Mouse (Mus musculus) limb, embryonic 14.5 days (tissue): ENCODE measurements around the gene Uggt1. TPM values are rescaled to one million over a fixed set of nuclear protein-coding genes. Genes with fewer than 3 reads are reported as not detected.

Experiments
- ATAC-seq: fragments of 200-750 bp; cut with Nextera tagmentation; 2 replicates; pipeline ENCODE4 v1.8.0; 2017; ENCODE audit warnings: low read depth, moderate number of reproducible peaks, moderate TSS enrichment; ENCODE audit not compliant: low FRiP score
- DNase-seq: peaks from one replicate; pipeline ENCODE4 v3.0.0-alpha.2; 2015; ENCODE audit warnings: low spot score
- H3K27ac ChIP-seq: fragments of 300-500 bp; sonication (generic); replicated peaks from 2 replicates; pipeline ENCODE4 v1.5.1; 2014; ENCODE audit warnings: low read depth, mild to moderate bottlenecking, low read length, moderate library complexity, mixed read lengths
- H3K27me3 ChIP-seq: fragments of 300-500 bp; sonication (generic); 2 replicates; pipeline ENCODE4 v1.6.1; 2014; ENCODE audit warnings: low read length, mixed read lengths; ENCODE audit not compliant: control insufficient read depth, insufficient read depth
- H3K36me3 ChIP-seq: fragments of 300-500 bp; sonication (generic); 2 replicates; pipeline ENCODE4 v1.6.1; 2014; ENCODE audit warnings: mild to moderate bottlenecking, low read length, moderate library complexity, mixed read lengths; ENCODE audit not compliant: control insufficient read depth, insufficient read depth
- H3K4me1 ChIP-seq: fragments of 300-500 bp; sonication (generic); 2 replicates; pipeline ENCODE4 v1.6.1; 2014; ENCODE audit warnings: antibody characterized with exemption, low read length, mixed read lengths; ENCODE audit not compliant: control insufficient read depth, insufficient read depth
- H3K4me2 ChIP-seq: fragments of 300-500 bp; sonication (generic); replicated peaks from 2 replicates; pipeline ENCODE4 v1.6.1; 2014; ENCODE audit warnings: low read depth, mild to moderate bottlenecking, low read length, moderate library complexity; ENCODE audit not compliant: severe bottlenecking
- H3K4me3 ChIP-seq: fragments of 300-500 bp; sonication (generic); replicated peaks from 2 replicates; pipeline ENCODE4 v1.5.1; 2014; ENCODE audit warnings: low read length
- H3K9ac ChIP-seq: fragments of 300-500 bp; sonication (generic); 2 replicates; pipeline ENCODE4 v1.6.1; 2014; ENCODE audit warnings: mild to moderate bottlenecking, low read depth, low read length, moderate library complexity; ENCODE audit not compliant: severe bottlenecking
- H3K9me3 ChIP-seq: fragments of 300-500 bp; sonication (generic); 2 replicates; pipeline ENCODE4 v1.6.1; 2016; ENCODE audit warnings: low read length; ENCODE audit not compliant: control insufficient read depth
- POLR2A ChIP-seq: fragments of 200-500 bp; IDR thresholded peaks from 2 replicates; pipeline ENCODE4 v1.8.0; 2012; ENCODE audit warnings: inconsistent platforms, mild to moderate bottlenecking, moderate library complexity, borderline replicate concordance; ENCODE audit not compliant: insufficient read depth, insufficient read length; ENCODE audit errors: extremely low read depth
- WGBS: fragments of 180-500 bp; shearing (Covaris S2); extraction: QIAGEN DNeasy Blood & Tissue Kit; methylation state at CpG from one replicate; pipeline ENCODE4 v1.1.7; 2014; 5-methylcytosine and 5-hydroxymethylcytosine counted together
- polyA plus RNA-seq, 2 experiments: library from polyadenylated mRNA; depleted of rRNA in 1 of 2; stranded (reverse) in 1 of 2; unstranded in 1 of 2; fragments of >200 nt; fragmentation: Nextera tagmentation in 1 of 2; extraction: Ambion mirVana in 1 of 2; gene quantifications; 2 replicates each; pipeline versions ENCODE4 v1.2.1 to v1.2.3; 2012 to 2014

Uggt1 gene
- polyA plus RNA-seq, 2 experiments, result 30.8 to 74.3 TPM

- Histone ChIP-seq H3K27ac (no peak overlapping the region), H3K4me2 (no peak overlapping the region), H3K9me3 (no peaks in the 10 kb centered on the region), H3K4me1 (no peaks in the 10 kb centered on the region), H3K27me3 (no peaks in the 10 kb centered on the region), H3K4me3 (no peak overlapping the region), H3K36me3 (no peaks in the 10 kb centered on the region), H3K9ac (no peak overlapping the region)
- TF ChIP-seq POLR2A, result no peak
- 74% methylated on average over 5 of the region's 5 CpGs for WGBS
- DNase-seq (no peak), ATAC-seq (no peak)
Observed at GRCm38 (mm10) chr1:36116488-36116887, 128.0 kb downstream of the Uggt1 start.

GRCm38 (mm10) chr1:36114844-36115243, 129.7 kb downstream of the Uggt1 start:
- whole genome bisulfite sequencing, result 95% methylated on average over 3 of the region's 3 CpGs
- H3K36me3 ChIP-seq, result no peaks in the 10 kb centered on the region
- no peak for ATAC-seq

GRCm38 (mm10) chr1:36113670-36114069, 130.8 kb downstream of the Uggt1 start:
- 71% methylated on average over 8 of the region's 8 CpGs for WGBS
- Histone ChIP-seq H3K4me2 (no peak overlapping the region), H3K9me3 (no peaks in the 10 kb centered on the region), H3K27me3 (no peaks in the 10 kb centered on the region), H3K9ac (no peak overlapping the region), H3K4me3 (no peak overlapping the region), H3K36me3 (no peaks in the 10 kb centered on the region), H3K4me1 (no peaks in the 10 kb centered on the region), H3K27ac (no peak overlapping the region)
- ATAC-seq, result no peak
- no peak for DNase-seq
- no peak for TF ChIP-seq POLR2A

More at GRCm38 (mm10) chr1:36114844-36115243, 129.7 kb downstream of the Uggt1 start:
- TF ChIP-seq POLR2A, result no peak
- Histone ChIP-seq H3K27me3 (no peaks in the 10 kb centered on the region), H3K9me3 (no peaks in the 10 kb centered on the region), H3K4me2 (no peak overlapping the region), H3K27ac (no peak overlapping the region), H3K9ac (no peak overlapping the region), H3K4me1 (no peaks in the 10 kb centered on the region), H3K4me3 (no peak overlapping the region)
- no peak for DNase-seq

GRCm38 (mm10) chr1:36112665-36113064, 131.9 kb downstream of the Uggt1 start:
- no peak overlapping the region for H3K4me3 ChIP-seq
- ATAC-seq (no peak), DNase-seq (no peak)
- no peaks in the 10 kb centered on the region for H3K9me3 ChIP-seq
- H3K27me3 ChIP-seq, result no peaks in the 10 kb centered on the region
- no peak overlapping the region for H3K27ac ChIP-seq
- H3K36me3 ChIP-seq, result no peaks in the 10 kb centered on the region
- 94% methylated on average over 3 of the region's 3 CpGs for WGBS
- no peak overlapping the region for H3K4me2 ChIP-seq
- no peak overlapping the region for H3K9ac ChIP-seq
- no peak for TF ChIP-seq POLR2A
- H3K4me1 ChIP-seq, result no peaks in the 10 kb centered on the region

GRCm38 (mm10) chr1:36109987-36110386, 134.5 kb downstream of the Uggt1 start:
- ATAC-seq (no peak), DNase-seq (no peak)
- H3K4me2 ChIP-seq, result no peak overlapping the region
- no peak overlapping the region for H3K4me3 ChIP-seq
- peaks cover 15% of the 10 kb centered on the region for H3K36me3 ChIP-seq
- H3K27ac ChIP-seq, result no peak overlapping the region
- 83% methylated on average over 4 of the region's 4 CpGs for WGBS
- H3K9ac ChIP-seq, result no peak overlapping the region
- TF ChIP-seq POLR2A, result no peak
- H3K9me3 ChIP-seq, result no peaks in the 10 kb centered on the region
- no peaks in the 10 kb centered on the region for H3K27me3 ChIP-seq
- H3K4me1 ChIP-seq, result no peaks in the 10 kb centered on the region
